Mouse (Mus musculus) liver, embryonic 14.5 days (tissue): ENCODE measurements around the gene Ly6c2. TPM values are rescaled to one million over a fixed set of nuclear protein-coding genes. Genes with fewer than 3 reads are reported as not detected.
"Not testable (repeated sequence)": the region's sequence is repeated elsewhere in the genome, so short reads cannot be mapped to it uniquely, and the experiment has no call there.

Source experiments
- ATAC-seq: fragments of 200-750 bp; cut with Nextera tagmentation; 2 replicates; pipeline ENCODE4 v1.8.0; 2017; ENCODE audit warnings: moderate number of reproducible peaks, mild to moderate bottlenecking, moderate library complexity; ENCODE audit not compliant: insufficient read depth
- DNase-seq, 3 experiments: peaks; one replicate each; pipeline ENCODE4 v3.0.0-alpha.2; 2012 to 2013; ENCODE audit warnings: low read depth in 3 of 3, low spot score in 3 of 3
- H3K27ac ChIP-seq: fragments of 300-500 bp; sonication (generic); 2 replicates; pipeline ENCODE4 v1.5.1; 2014; ENCODE audit warnings: moderate library complexity, mild to moderate bottlenecking, control low read depth, inconsistent platforms
- H3K27me3 ChIP-seq: fragments of 300-500 bp; sonication (generic); 2 replicates; pipeline ENCODE4 v1.6.1; 2014; ENCODE audit warnings: mild to moderate bottlenecking, low read length, moderate library complexity; ENCODE audit not compliant: control insufficient read depth, insufficient read depth
- H3K36me3 ChIP-seq: fragments of 300-500 bp; sonication (generic); replicated peaks from 2 replicates; pipeline ENCODE4 v1.6.1; 2014; ENCODE audit warnings: low read depth; ENCODE audit not compliant: control insufficient read depth, insufficient read depth
- H3K4me1 ChIP-seq, 2 experiments: fragments of 200-500 bp in 1 of 2; fragments of 300-500 bp in 1 of 2; sonication (generic) in 1 of 2; replicated peaks; 2 replicates each; pipeline ENCODE4 v1.6.1; 2012 to 2014; ENCODE audit warnings: antibody characterized with exemption in 1 of 2, inconsistent platforms in 1 of 2, low read length in 1 of 2; ENCODE audit not compliant: control insufficient read depth in 2 of 2, insufficient read depth in 2 of 2
- H3K4me2 ChIP-seq: fragments of 300-500 bp; sonication (generic); 2 replicates; pipeline ENCODE4 v1.6.1; 2014; ENCODE audit warnings: low read depth, mild to moderate bottlenecking, control low read depth, moderate library complexity
- H3K4me3 ChIP-seq, 2 experiments: fragments of 200-500 bp in 1 of 2; fragments of 300-500 bp in 1 of 2; sonication (generic) in 1 of 2; 2 replicates each; pipeline ENCODE4 v1.5.1; 2012 to 2014; ENCODE audit warnings: low read depth in 2 of 2, low read length in 2 of 2, mild to moderate bottlenecking in 2 of 2, control low read depth in 1 of 2, inconsistent platforms in 1 of 2, moderate library complexity in 1 of 2; ENCODE audit not compliant: insufficient read depth in 1 of 2
- H3K9ac ChIP-seq: fragments of 300-500 bp; sonication (generic); replicated peaks from 2 replicates; pipeline ENCODE4 v1.6.1; 2014; ENCODE audit warnings: mild to moderate bottlenecking, control low read depth, moderate library complexity
- H3K9me3 ChIP-seq: fragments of 300-500 bp; sonication (generic); 2 replicates; pipeline ENCODE4 v1.6.1; 2016; ENCODE audit warnings: low read length, mixed read lengths; ENCODE audit not compliant: control insufficient read depth
- CTCF ChIP-seq: IDR thresholded peaks from 2 replicates; pipeline ENCODE4 v1.5.1; 2016; ENCODE audit warnings: antibody characterized with exemption, low read depth, control low read depth
- EP300 ChIP-seq: IDR thresholded peaks from 2 replicates; pipeline ENCODE4 v1.6.1; 2016; ENCODE audit warnings: antibody characterized with exemption, low read depth
- WGBS: fragments of 180-500 bp; shearing (Covaris S2); extraction: QIAGEN DNeasy Blood & Tissue Kit; methylation state at CpG from one replicate; pipeline ENCODE4 v1.1.7; 2014; ENCODE audit not compliant: insufficient replicate concordance; 5-methylcytosine and 5-hydroxymethylcytosine counted together
- polyA plus RNA-seq, 2 experiments: library from polyadenylated mRNA; depleted of rRNA in 1 of 2; stranded (reverse) in 1 of 2; unstranded in 1 of 2; fragments of >200 nt; fragmentation: Nextera tagmentation in 1 of 2; extraction: Ambion mirVana in 1 of 2; gene quantifications; 2 replicates each; pipeline versions ENCODE4 v1.2.1 to v1.2.3; 2012 to 2014

Ly6c2 gene
- polyA plus RNA-seq (2012; rRNA removed) (21.6 and 23.6 TPM in 2 replicates), polyA plus RNA-seq (2014; fragmentation: Nextera tagmentation; extraction: Ambion mirVana) (29.8 and 43.1 TPM in 2 replicates)

- not testable (repeated sequence) for H3K36me3 ChIP-seq, H3K9me3 ChIP-seq, ATAC-seq, H3K4me3 ChIP-seq, H3K27me3 ChIP-seq, H3K27ac ChIP-seq, H3K4me2 ChIP-seq, H3K9ac ChIP-seq, H3K4me1 ChIP-seq, DNase-seq
- WGBS, result 0% methylated on average over 1 of the region's 1 CpGs
Observed at GRCm38 (mm10) chr15:75111861-75112630, at the start of gene Ly6c2. TSS of gene Ly6c2 (minus strand) at chr15:75111970.

DNA sequence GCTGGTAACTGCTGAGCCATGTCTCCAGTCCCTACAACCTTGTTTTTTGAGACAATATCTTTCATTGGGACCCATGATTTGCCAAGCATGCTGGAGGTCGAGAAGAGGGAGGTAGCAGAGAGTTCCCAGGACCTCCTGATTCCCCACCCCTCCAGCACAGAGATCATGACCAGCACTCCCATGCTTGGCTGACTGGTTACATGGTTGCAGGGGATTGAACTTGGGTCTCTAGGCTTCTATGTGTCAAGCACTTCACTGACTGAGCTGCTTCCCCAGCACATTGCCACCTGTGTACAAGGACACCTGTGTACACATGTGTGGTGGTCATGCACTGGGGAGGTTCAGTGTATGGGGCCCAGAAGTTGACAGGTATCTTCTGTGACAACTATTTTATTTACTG, 45.9 kb upstream of the Ly6c2 start:
- H3K4me2 ChIP-seq, result no peak overlapping the region
- ATAC-seq, result no peak
- H3K4me3 ChIP-seq, result no peak overlapping the region
- no peaks in the 10 kb centered on the region for H3K9me3 ChIP-seq
- TF ChIP-seq EP300 (no peak), CTCF (no peak)
- H3K27ac ChIP-seq, result no peak overlapping the region
- WGBS, result 13% methylated on average over 1 of the region's 1 CpGs
- H3K4me1 ChIP-seq, result no peaks in the 10 kb centered on the region
- no peaks in the 10 kb centered on the region for H3K36me3 ChIP-seq
- H3K27me3 ChIP-seq, result no peaks in the 10 kb centered on the region
- no peak for DNase-seq
- H3K9ac ChIP-seq, result no peak overlapping the region

DNA sequence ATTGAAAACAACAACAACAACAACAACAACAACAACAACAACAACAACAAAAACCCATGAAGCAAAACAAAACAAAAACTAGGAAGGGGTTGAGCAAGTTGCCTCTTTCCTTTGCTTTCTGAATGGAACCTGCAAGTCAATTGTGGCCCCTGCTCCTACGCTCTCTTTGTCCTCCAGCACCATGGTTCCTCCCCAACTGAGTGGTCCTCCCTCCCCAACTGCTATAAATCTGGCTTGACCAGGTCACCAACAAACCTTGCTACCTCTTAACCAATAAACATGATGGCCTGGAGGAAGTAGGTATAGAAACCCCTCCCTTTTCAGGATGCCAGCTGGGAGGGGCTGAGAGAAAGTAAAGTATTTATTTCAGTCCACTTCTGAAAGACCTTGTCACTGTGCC, 43.2 kb upstream of the Ly6c2 start, which contains the start of gene Ly6g:
Gene Ly6g (plus strand): TSS at position 301 of the 400 bp plus-strand sequence.
- Histone ChIP-seq H3K36me3 (no peaks in the 10 kb centered on the region), H3K9ac (no peak within 1 kb of the TSS), H3K4me2 (no peak within 1 kb of the TSS), H3K27me3 (no peaks in the 10 kb centered on the region), H3K4me3 (no peak within 1 kb of the TSS), H3K9me3 (no peaks in the 10 kb centered on the region), H3K4me1 (no peaks in the 10 kb centered on the region), H3K27ac (no peak within 1 kb of the TSS)
- ATAC-seq, result no peak
- WGBS, result 90% methylated on average over 1 of the region's 1 CpGs
- TF ChIP-seq CTCF (no peak), EP300 (no peak)
- DNase-seq, result no peak

GRCm38 (mm10) chr15:75153087-75153486, 41.3 kb upstream of the Ly6c2 start:
- DNase-seq (no peak), ATAC-seq (no peak)
- Histone ChIP-seq H3K9me3 (no peaks in the 10 kb centered on the region), H3K27me3 (no peaks in the 10 kb centered on the region), H3K4me1 (no peaks in the 10 kb centered on the region), H3K27ac (no peak overlapping the region), H3K4me2 (no peak overlapping the region), H3K9ac (no peak overlapping the region), H3K4me3 (no peak overlapping the region), H3K36me3 (no peaks in the 10 kb centered on the region)
- TF ChIP-seq CTCF, result no peak
- TF ChIP-seq EP300, result no peak

DNA sequence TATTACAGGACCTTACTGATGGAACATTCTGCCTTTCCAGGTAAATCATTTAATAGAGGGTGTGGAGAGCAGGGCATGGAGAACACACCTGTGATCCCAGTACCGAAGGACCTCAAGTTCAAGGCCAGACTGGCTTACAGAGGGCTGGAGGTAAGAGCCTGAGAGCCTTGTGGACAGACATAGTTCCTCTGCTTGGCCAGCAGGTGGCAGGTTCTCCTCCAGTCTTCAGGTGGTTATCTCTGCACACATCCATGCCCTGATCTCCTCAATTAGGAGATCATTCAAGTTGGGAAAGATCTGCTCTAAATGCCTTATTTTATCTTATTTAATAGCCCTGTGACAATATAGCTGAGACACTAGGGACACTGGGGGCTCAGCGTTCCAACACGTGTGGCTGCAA, 32.0 kb upstream of the Ly6c2 start:
- Histone ChIP-seq H3K27me3 (no peaks in the 10 kb centered on the region), H3K4me1 (no peaks in the 10 kb centered on the region), H3K9ac (no peak overlapping the region), H3K27ac (no peak overlapping the region), H3K4me2 (no peak overlapping the region), H3K36me3 (no peaks in the 10 kb centered on the region), H3K4me3 (no peak overlapping the region), H3K9me3 (no peaks in the 10 kb centered on the region)
- 56% methylated on average over 3 of the region's 3 CpGs for WGBS
- ATAC-seq, result no peak
- DNase-seq, result no peak
- TF ChIP-seq CTCF (peak; percentile 65), EP300 (no peak)
